Mouse (Mus musculus) inflammation-experienced regulatory T-cells, adult 6 months (primary cell): Measurements from ENCODE around the gene Drd5. TPM values are rescaled to one million over a fixed set of nuclear protein-coding genes. Genes with fewer than 3 reads are reported as not detected.
A peak's percentile ranks its signal among the peaks of the same experiment; 100 is the strongest.

ENCODE experiments used
- ATAC-seq: one replicate; pipeline ENCODE4 v1.8.0; 2017
- polyA plus RNA-seq, 3 experiments: library from polyadenylated mRNA; unstranded; fragments of 100-300 nt; shearing (Covaris generic); gene quantifications; one replicate each; pipeline ENCODE4 v1.2.1; 2017

Gene Drd5
- polyA plus RNA-seq: under 1 TPM in 1 of 3 experiments, not detected in 2; 0.13 TPM

GRCm38 (mm10) chr5:38318966-38319786 lies at the start of gene Drd5:
Gene Drd5, plus strand, starts transcription at chr5:38319367.
- no peak for ATAC-seq

- ATAC-seq: no peak
Observed at GRCm38 (mm10) chr5:38270942-38271341, 48.2 kb upstream of the Drd5 start.

GRCm38 (mm10) chr5:38273831-38274230 lies 45.3 kb upstream of the Drd5 start:
- peak; percentile 21 for ATAC-seq

- no peak for ATAC-seq
Observed at GRCm38 (mm10) chr5:38275771-38276170, 43.4 kb upstream of the Drd5 start, which contains the start of gene Otop1. Gene Otop1, plus strand, starts transcription at chr5:38275972.

GRCm38 (mm10) chr5:38276451-38276850 lies 42.7 kb upstream of the Drd5 start:
- ATAC-seq: no peak

GRCm38 (mm10) chr5:38277098-38277866 lies 41.9 kb upstream of the Drd5 start:
- no peak for ATAC-seq

- no peak for ATAC-seq
Observed at GRCm38 (mm10) chr5:38277936-38278600, 41.1 kb upstream of the Drd5 start.

GRCm38 (mm10) chr5:38280075-38280474 lies 39.1 kb upstream of the Drd5 start:
- ATAC-seq: no peak

GRCm38 (mm10) chr5:38285724-38286123 lies 33.4 kb upstream of the Drd5 start:
- ATAC-seq: no peak

GRCm38 (mm10) chr5:38288476-38288875 lies 30.7 kb upstream of the Drd5 start:
- ATAC-seq: no peak

GRCm38 (mm10) chr5:38301761-38302411 lies 17.3 kb upstream of the Drd5 start:
- no peak for ATAC-seq

GRCm38 (mm10) chr5:38302651-38303050 lies 16.5 kb upstream of the Drd5 start:
- no peak for ATAC-seq

GRCm38 (mm10) chr5:38305241-38305640 lies 13.9 kb upstream of the Drd5 start:
- no peak for ATAC-seq

- ATAC-seq: peak; percentile 89
Observed at GRCm38 (mm10) chr5:38307255-38308101, 11.7 kb upstream of the Drd5 start.

- no peak for ATAC-seq
Observed at GRCm38 (mm10) chr5:38308873-38309272, 10.3 kb upstream of the Drd5 start.

- ATAC-seq: no peak
Observed at GRCm38 (mm10) chr5:38309795-38310194, 9.4 kb upstream of the Drd5 start.

- no peak for ATAC-seq
Observed at GRCm38 (mm10) chr5:38333381-38333780, 14.2 kb downstream of the Drd5 start.

- no peak for ATAC-seq
Observed at GRCm38 (mm10) chr5:38334582-38334981, 15.4 kb downstream of the Drd5 start.

- no peak for ATAC-seq
Observed at GRCm38 (mm10) chr5:38343101-38343500, 23.9 kb downstream of the Drd5 start.

- ATAC-seq: no peak
Observed at GRCm38 (mm10) chr5:38346646-38347432, 27.7 kb downstream of the Drd5 start.
